Mouse (Mus musculus): Measurements from ENCODE around the gene Zfp281. TPM values are rescaled to one million over a fixed set of nuclear protein-coding genes. Genes with fewer than 3 reads are reported as not detected.
A peak's percentile ranks its signal among the peaks of the same experiment; 100 is the strongest.

Zfp281 gene
- polyA plus RNA-seq, 1 experiment from 2014 or later: 32.4 TPM

GRCm38 (mm10) chr1:136645849-136646625 lies 21.3 kb downstream of the Zfp281 start:
- H3K27me3 ChIP-seq (ENCODE audit: low read depth, poor library complexity, severe bottlenecking): no peaks in the 10 kb centered on the region
- DNase-seq (ENCODE audit: low spot score): no peak
- no peaks in the 10 kb centered on the region for H3K9me3 ChIP-seq (replicated peaks)
- H3K27ac ChIP-seq: no peak overlapping the region
- WGBS: 90% methylated on average over 8 of the region's 8 CpGs
- H3K36me3 ChIP-seq: no peaks in the 10 kb centered on the region
- no peak overlapping the region for H3K4me3 ChIP-seq
- peaks cover 7% of the 10 kb centered on the region; the same call in 1 of the 2 replicates for H3K4me1 ChIP-seq

- Histone ChIP-seq H3K4me1 (peaks cover 15% of the 10 kb centered on the region), H3K27ac (no peak overlapping the region)
- WGBS: 89% methylated on average over 3 of the region's 3 CpGs
Measured at GRCm38 (mm10) chr1:136652066-136652465, 27.4 kb downstream of the Zfp281 start.

GRCm38 (mm10) chr1:136653526-136653925 lies 28.8 kb downstream of the Zfp281 start:
- Histone ChIP-seq H3K36me3 (no peaks in the 10 kb centered on the region), H3K4me3 (no peak overlapping the region), H3K9me3 (replicated peaks) (no peaks in the 10 kb centered on the region), H3K27me3 (ENCODE audit: low read depth, poor library complexity, severe bottlenecking) (no peaks in the 10 kb centered on the region), H3K27ac (no peak overlapping the region), H3K4me1 (peaks cover 15% of the 10 kb centered on the region)
- DNase-seq (ENCODE audit: low spot score): no peak
- 85% methylated on average over 8 of the region's 8 CpGs for WGBS

More at GRCm38 (mm10) chr1:136652066-136652465, 27.4 kb downstream of the Zfp281 start:
- no peaks in the 10 kb centered on the region for H3K36me3 ChIP-seq
- H3K9me3 ChIP-seq (replicated peaks): no peaks in the 10 kb centered on the region
- H3K27me3 ChIP-seq (ENCODE audit: low read depth, poor library complexity, severe bottlenecking): no peaks in the 10 kb centered on the region
- no peak overlapping the region for H3K4me3 ChIP-seq
- DNase-seq (ENCODE audit: low spot score): no peak

GRCm38 (mm10) chr1:136654385-136654784 lies 29.7 kb downstream of the Zfp281 start:
- no peak for DNase-seq (ENCODE audit: low spot score)
- H3K27ac ChIP-seq: no peak overlapping the region

GRCm38 (mm10) chr1:136656619-136657018 lies 31.9 kb downstream of the Zfp281 start:
- no peaks in the 10 kb centered on the region for H3K9me3 ChIP-seq (replicated peaks)
- 94% methylated on average over 7 of the region's 7 CpGs for WGBS
- H3K4me3 ChIP-seq: no peak overlapping the region
- no peaks in the 10 kb centered on the region for H3K36me3 ChIP-seq
- H3K27ac ChIP-seq: no peak overlapping the region
- peaks cover 27% of the 10 kb centered on the region for H3K4me1 ChIP-seq
- no peaks in the 10 kb centered on the region for H3K27me3 ChIP-seq (ENCODE audit: low read depth, poor library complexity, severe bottlenecking)
- DNase-seq (ENCODE audit: low spot score): no peak

More at GRCm38 (mm10) chr1:136654385-136654784, 29.7 kb downstream of the Zfp281 start:
- Histone ChIP-seq H3K9me3 (replicated peaks) (no peaks in the 10 kb centered on the region), H3K36me3 (no peaks in the 10 kb centered on the region), H3K4me1 (peaks cover 15% of the 10 kb centered on the region), H3K27me3 (ENCODE audit: low read depth, poor library complexity, severe bottlenecking) (no peaks in the 10 kb centered on the region), H3K4me3 (no peak overlapping the region)
- WGBS: 35% methylated on average over 11 of the region's 11 CpGs

- 92% methylated on average over 13 of the region's 13 CpGs for whole genome bisulfite sequencing
- no peaks in the 10 kb centered on the region for H3K27me3 ChIP-seq (ENCODE audit: low read depth, poor library complexity, severe bottlenecking)
- H3K36me3 ChIP-seq: no peaks in the 10 kb centered on the region
- H3K27ac ChIP-seq: no peak overlapping the region
- DNase-seq (ENCODE audit: low spot score): no peak
- H3K9me3 ChIP-seq (replicated peaks): no peaks in the 10 kb centered on the region
- H3K4me1 ChIP-seq: peaks cover 31% of the 10 kb centered on the region
- no peak overlapping the region for H3K4me3 ChIP-seq
Measured at GRCm38 (mm10) chr1:136658456-136659227, 33.9 kb downstream of the Zfp281 start.

- DNase-seq (ENCODE audit: low spot score): no peak
- Histone ChIP-seq H3K36me3 (no peaks in the 10 kb centered on the region), H3K27ac (no peak overlapping the region), H3K9me3 (replicated peaks) (no peaks in the 10 kb centered on the region), H3K4me1 (peaks cover 24% of the 10 kb centered on the region), H3K27me3 (ENCODE audit: low read depth, poor library complexity, severe bottlenecking) (no peaks in the 10 kb centered on the region), H3K4me3 (no peak overlapping the region)
- WGBS: 93% methylated on average over 9 of the region's 9 CpGs
Measured at GRCm38 (mm10) chr1:136659337-136659736, 34.6 kb downstream of the Zfp281 start.

GRCm38 (mm10) chr1:136659917-136660316 lies 35.2 kb downstream of the Zfp281 start:
- no peaks in the 10 kb centered on the region for H3K9me3 ChIP-seq (replicated peaks)
- no peak for DNase-seq (ENCODE audit: low spot score)
- H3K36me3 ChIP-seq: no peaks in the 10 kb centered on the region
- 65% methylated on average over 9 of the region's 9 CpGs for WGBS
- no peak overlapping the region for H3K27ac ChIP-seq
- H3K27me3 ChIP-seq (ENCODE audit: low read depth, poor library complexity, severe bottlenecking): no peaks in the 10 kb centered on the region
- no peak overlapping the region for H3K4me3 ChIP-seq
- peaks cover 19% of the 10 kb centered on the region for H3K4me1 ChIP-seq

GRCm38 (mm10) chr1:136661511-136661910 lies 36.8 kb downstream of the Zfp281 start:
- Histone ChIP-seq H3K4me1 (peaks cover 19% of the 10 kb centered on the region), H3K27ac (peak overlapping the region; percentile 54; the same call in 1 of the 2 replicates), H3K36me3 (no peaks in the 10 kb centered on the region), H3K4me3 (no peak overlapping the region), H3K27me3 (ENCODE audit: low read depth, poor library complexity, severe bottlenecking) (no peaks in the 10 kb centered on the region), H3K9me3 (replicated peaks) (no peaks in the 10 kb centered on the region)
- no peak for DNase-seq (ENCODE audit: low spot score)
- 48% methylated on average over 9 of the region's 9 CpGs for WGBS

GRCm38 (mm10) chr1:136661939-136662563 lies 37.4 kb downstream of the Zfp281 start:
- Histone ChIP-seq H3K4me1 (peaks cover 19% of the 10 kb centered on the region), H3K9me3 (replicated peaks) (no peaks in the 10 kb centered on the region), H3K36me3 (no peaks in the 10 kb centered on the region), H3K27me3 (ENCODE audit: low read depth, poor library complexity, severe bottlenecking) (no peaks in the 10 kb centered on the region), H3K4me3 (no peak overlapping the region), H3K27ac (peak overlapping the region; percentile 54; the same call in 1 of the 2 replicates)
- 52% methylated on average over 10 of the region's 10 CpGs for WGBS
- peak; percentile 43 for DNase-seq (ENCODE audit: low spot score)

- no peak for DNase-seq (ENCODE audit: low spot score)
- Histone ChIP-seq H3K9me3 (replicated peaks) (no peaks in the 10 kb centered on the region), H3K4me3 (no peak overlapping the region)
Measured at GRCm38 (mm10) chr1:136664921-136665582, 40.4 kb downstream of the Zfp281 start.

GRCm38 (mm10) chr1:136666513-136666912 lies 41.8 kb downstream of the Zfp281 start:
- peaks cover 23% of the 10 kb centered on the region for H3K4me1 ChIP-seq
- H3K27me3 ChIP-seq (ENCODE audit: low read depth, poor library complexity, severe bottlenecking): no peaks in the 10 kb centered on the region
- 72% methylated on average over 2 of the region's 2 CpGs for WGBS
- DNase-seq (ENCODE audit: low spot score): no peak
- no peaks in the 10 kb centered on the region for H3K36me3 ChIP-seq
- H3K27ac ChIP-seq: no peak overlapping the region
- H3K9me3 ChIP-seq (replicated peaks): no peaks in the 10 kb centered on the region
- no peak overlapping the region for H3K4me3 ChIP-seq

More at GRCm38 (mm10) chr1:136664921-136665582, 40.4 kb downstream of the Zfp281 start:
- no peaks in the 10 kb centered on the region for H3K36me3 ChIP-seq
- no peak overlapping the region for H3K27ac ChIP-seq
- no peaks in the 10 kb centered on the region for H3K27me3 ChIP-seq (ENCODE audit: low read depth, poor library complexity, severe bottlenecking)
- peaks cover 20% of the 10 kb centered on the region for H3K4me1 ChIP-seq
- 58% methylated on average over 6 of the region's 6 CpGs for WGBS

Data from limb, embryonic 10.5 days (tissue).